Mouse (Mus musculus): ENCODE data around the gene Efcab6. TPM values are rescaled to one million over a fixed set of nuclear protein-coding genes. Genes with fewer than 3 reads are reported as not detected.

Efcab6 gene
- polyA plus RNA-seq, 1 experiment from 2014 or later, result not detected

- Histone ChIP-seq H3K27ac (ENCODE audit: low read depth, low read length) (no peak overlapping the region), H3K9me3 (ENCODE audit: control insufficient read depth, low read length) (no peaks in the 10 kb centered on the region), H3K27me3 (replicated peaks; ENCODE audit: control insufficient read depth, insufficient read depth, low read length) (peaks cover 39% of the 10 kb centered on the region), H3K4me1 (replicated peaks; ENCODE audit: control insufficient read depth, insufficient read depth, low read length) (no peaks in the 10 kb centered on the region), H3K9ac (ENCODE audit: low read depth, low read length) (no peak overlapping the region), H3K4me2 (no peak overlapping the region), H3K36me3 (ENCODE audit: control insufficient read depth, insufficient read depth, low read length) (no peaks in the 10 kb centered on the region), H3K4me3 (ENCODE audit: low read depth, low read length) (no peak overlapping the region)
- 17% methylated on average over 8 of the region's 8 CpGs for WGBS
- ATAC-seq (replicated peaks; ENCODE audit: low FRiP score) (no peak), DNase-seq (ENCODE audit: low spot score) (no peak)
Measured at GRCm38 (mm10) chr15:84073058-84073457, 7.9 kb upstream of the Efcab6 start.

DNA sequence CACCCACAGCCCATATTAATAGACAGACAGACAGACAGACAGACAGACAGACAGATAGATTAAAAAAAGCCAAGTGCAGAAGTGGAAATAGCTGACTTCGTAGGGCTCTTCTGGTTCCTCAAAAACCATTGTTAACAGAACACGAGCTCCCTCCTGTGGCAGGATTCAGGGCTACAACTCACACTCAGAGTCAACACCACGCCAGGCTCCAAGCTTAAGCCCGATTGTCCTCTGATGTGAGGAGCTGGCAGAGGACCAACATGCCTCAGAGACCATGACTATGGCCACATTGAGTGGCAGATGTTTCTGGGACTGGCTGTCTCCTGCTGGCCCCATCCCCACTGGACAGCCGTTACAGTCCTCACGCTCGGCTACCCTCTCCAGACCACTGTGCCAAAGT is 7.0 kb upstream of the Efcab6 start:
- H3K36me3 ChIP-seq (ENCODE audit: control insufficient read depth, insufficient read depth, low read length), result no peaks in the 10 kb centered on the region
- no peak overlapping the region for H3K9ac ChIP-seq (ENCODE audit: low read depth, low read length)
- H3K4me1 ChIP-seq (replicated peaks; ENCODE audit: control insufficient read depth, insufficient read depth, low read length), result no peaks in the 10 kb centered on the region
- H3K27me3 ChIP-seq (replicated peaks; ENCODE audit: control insufficient read depth, insufficient read depth, low read length), result peaks cover 44% of the 10 kb centered on the region
- no peak overlapping the region for H3K4me2 ChIP-seq
- H3K9me3 ChIP-seq (ENCODE audit: control insufficient read depth, low read length), result no peaks in the 10 kb centered on the region
- H3K4me3 ChIP-seq (ENCODE audit: low read depth, low read length), result no peak overlapping the region
- H3K27ac ChIP-seq (ENCODE audit: low read depth, low read length), result no peak overlapping the region
- ATAC-seq (replicated peaks; ENCODE audit: low FRiP score) (no peak), DNase-seq (ENCODE audit: low spot score) (no peak)
- WGBS, result 33% methylated on average over 7 of the region's 7 CpGs

GRCm38 (mm10) chr15:84070116-84070676 is 5.0 kb upstream of the Efcab6 start:
- Histone ChIP-seq H3K9me3 (ENCODE audit: control insufficient read depth, low read length) (no peaks in the 10 kb centered on the region), H3K4me2 (peak overlapping the region; percentile 34), H3K27ac (ENCODE audit: low read depth, low read length) (no peak overlapping the region), H3K27me3 (replicated peaks; ENCODE audit: control insufficient read depth, insufficient read depth, low read length) (peaks cover 42% of the 10 kb centered on the region), H3K9ac (ENCODE audit: low read depth, low read length) (no peak overlapping the region), H3K36me3 (ENCODE audit: control insufficient read depth, insufficient read depth, low read length) (no peaks in the 10 kb centered on the region), H3K4me3 (ENCODE audit: low read depth, low read length) (no peak overlapping the region), H3K4me1 (replicated peaks; ENCODE audit: control insufficient read depth, insufficient read depth, low read length) (no peaks in the 10 kb centered on the region)
- DNase-seq (ENCODE audit: low spot score) (no peak), ATAC-seq (replicated peaks; ENCODE audit: low FRiP score) (no peak)
- 2% methylated on average over 13 of the region's 13 CpGs for WGBS

GRCm38 (mm10) chr15:84069455-84070050 is 4.4 kb upstream of the Efcab6 start:
- DNase-seq (ENCODE audit: low spot score) (no peak), ATAC-seq (replicated peaks; ENCODE audit: low FRiP score) (no peak)
- Histone ChIP-seq H3K27me3 (replicated peaks; ENCODE audit: control insufficient read depth, insufficient read depth, low read length) (peaks cover 40% of the 10 kb centered on the region), H3K4me2 (peak overlapping the region; percentile 34), H3K27ac (ENCODE audit: low read depth, low read length) (no peak overlapping the region), H3K9me3 (ENCODE audit: control insufficient read depth, low read length) (no peaks in the 10 kb centered on the region), H3K4me1 (replicated peaks; ENCODE audit: control insufficient read depth, insufficient read depth, low read length) (no peaks in the 10 kb centered on the region), H3K9ac (ENCODE audit: low read depth, low read length) (no peak overlapping the region), H3K4me3 (ENCODE audit: low read depth, low read length) (no peak overlapping the region), H3K36me3 (ENCODE audit: control insufficient read depth, insufficient read depth, low read length) (no peaks in the 10 kb centered on the region)
- WGBS, result 9% methylated on average over 16 of the region's 16 CpGs

- Histone ChIP-seq H3K27ac (ENCODE audit: low read depth, low read length) (no peak overlapping the region), H3K9me3 (ENCODE audit: control insufficient read depth, low read length) (no peaks in the 10 kb centered on the region), H3K4me2 (no peak overlapping the region), H3K36me3 (ENCODE audit: control insufficient read depth, insufficient read depth, low read length) (no peaks in the 10 kb centered on the region), H3K4me3 (ENCODE audit: low read depth, low read length) (no peak overlapping the region), H3K9ac (ENCODE audit: low read depth, low read length) (no peak overlapping the region), H3K4me1 (replicated peaks; ENCODE audit: control insufficient read depth, insufficient read depth, low read length) (no peaks in the 10 kb centered on the region), H3K27me3 (replicated peaks; ENCODE audit: control insufficient read depth, insufficient read depth, low read length) (peaks cover 34% of the 10 kb centered on the region)
- ATAC-seq (replicated peaks; ENCODE audit: low FRiP score) (no peak), DNase-seq (ENCODE audit: low spot score) (no peak)
- WGBS, result 61% methylated on average over 4 of the region's 4 CpGs
Measured at GRCm38 (mm10) chr15:84065701-84066100, 522 bp upstream of the Efcab6 start.

DNA sequence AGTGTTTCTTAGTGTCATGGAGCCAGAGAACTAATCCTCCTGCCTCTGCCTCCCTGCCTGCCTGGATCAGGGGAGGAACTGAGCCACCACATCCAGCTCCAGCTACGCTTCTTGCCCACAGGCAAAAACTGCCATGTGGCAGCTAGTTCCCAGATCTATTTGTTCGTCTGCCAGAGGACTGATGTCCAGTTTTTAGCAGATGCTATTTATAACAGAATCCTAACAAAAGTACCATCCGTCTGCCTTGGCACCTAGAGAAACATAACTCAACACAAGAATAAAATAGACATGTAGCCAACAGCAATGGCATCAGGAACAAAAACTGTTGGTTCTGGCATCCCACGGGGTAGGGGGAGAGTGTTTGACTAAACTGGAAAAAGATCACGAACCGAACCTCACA is 6.3 kb downstream of the Efcab6 start:
- Histone ChIP-seq H3K9me3 (ENCODE audit: control insufficient read depth, low read length) (no peaks in the 10 kb centered on the region), H3K4me2 (no peak overlapping the region), H3K4me3 (ENCODE audit: low read depth, low read length) (no peak overlapping the region), H3K27me3 (replicated peaks; ENCODE audit: control insufficient read depth, insufficient read depth, low read length) (no peaks in the 10 kb centered on the region), H3K27ac (ENCODE audit: low read depth, low read length) (no peak overlapping the region), H3K9ac (ENCODE audit: low read depth, low read length) (no peak overlapping the region), H3K4me1 (replicated peaks; ENCODE audit: control insufficient read depth, insufficient read depth, low read length) (no peaks in the 10 kb centered on the region), H3K36me3 (ENCODE audit: control insufficient read depth, insufficient read depth, low read length) (no peaks in the 10 kb centered on the region)
- DNase-seq (ENCODE audit: low spot score) (no peak), ATAC-seq (replicated peaks; ENCODE audit: low FRiP score) (no peak)
- 82% methylated on average over 6 of the region's 6 CpGs for WGBS

DNA sequence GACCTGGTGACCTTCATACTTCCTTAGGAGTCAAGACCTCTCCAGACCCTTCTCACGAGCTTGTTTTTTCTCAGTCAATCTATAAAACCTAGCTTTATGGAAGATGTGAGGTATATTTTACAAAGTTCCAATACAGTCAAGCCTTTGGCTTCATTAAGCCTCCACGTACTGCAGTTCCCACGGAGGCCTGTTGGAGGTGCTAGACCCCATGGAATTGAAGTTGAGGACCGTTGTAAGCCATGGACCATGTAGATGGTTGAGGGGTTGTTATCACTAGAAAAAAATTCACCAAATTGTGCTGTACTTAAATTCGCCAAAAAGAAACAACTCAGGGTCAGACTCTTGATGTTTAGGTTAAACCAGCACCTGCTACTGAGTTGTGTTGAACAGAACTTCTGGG is 9.1 kb downstream of the Efcab6 start:
- DNase-seq (ENCODE audit: low spot score) (no peak), ATAC-seq (replicated peaks; ENCODE audit: low FRiP score) (no peak)
- Histone ChIP-seq H3K36me3 (ENCODE audit: control insufficient read depth, insufficient read depth, low read length) (no peaks in the 10 kb centered on the region), H3K4me2 (no peak overlapping the region), H3K4me3 (ENCODE audit: low read depth, low read length) (no peak overlapping the region), H3K9me3 (ENCODE audit: control insufficient read depth, low read length) (no peaks in the 10 kb centered on the region), H3K4me1 (replicated peaks; ENCODE audit: control insufficient read depth, insufficient read depth, low read length) (no peaks in the 10 kb centered on the region), H3K27ac (ENCODE audit: low read depth, low read length) (no peak overlapping the region), H3K9ac (ENCODE audit: low read depth, low read length) (no peak overlapping the region), H3K27me3 (replicated peaks; ENCODE audit: control insufficient read depth, insufficient read depth, low read length) (no peaks in the 10 kb centered on the region)
- 49% methylated on average over 5 of the region's 5 CpGs for WGBS

GRCm38 (mm10) chr15:84053859-84054258 is 11.3 kb downstream of the Efcab6 start:
- H3K9me3 ChIP-seq (ENCODE audit: control insufficient read depth, low read length), result no peaks in the 10 kb centered on the region
- peak; percentile 43 for DNase-seq (ENCODE audit: low spot score)
- H3K27me3 ChIP-seq (replicated peaks; ENCODE audit: control insufficient read depth, insufficient read depth, low read length), result no peaks in the 10 kb centered on the region
- no peak overlapping the region for H3K9ac ChIP-seq (ENCODE audit: low read depth, low read length)
- H3K36me3 ChIP-seq (ENCODE audit: control insufficient read depth, insufficient read depth, low read length), result no peaks in the 10 kb centered on the region
- H3K4me1 ChIP-seq (replicated peaks; ENCODE audit: control insufficient read depth, insufficient read depth, low read length), result no peaks in the 10 kb centered on the region
- no peak for ATAC-seq (replicated peaks; ENCODE audit: low FRiP score)
- H3K27ac ChIP-seq (ENCODE audit: low read depth, low read length), result no peak overlapping the region
- H3K4me3 ChIP-seq (ENCODE audit: low read depth, low read length), result no peak overlapping the region
- 45% methylated on average over 9 of the region's 9 CpGs for WGBS
- no peak overlapping the region for H3K4me2 ChIP-seq

- Histone ChIP-seq H3K4me1 (replicated peaks; ENCODE audit: control insufficient read depth, insufficient read depth, low read length) (no peaks in the 10 kb centered on the region), H3K27ac (ENCODE audit: low read depth, low read length) (no peak overlapping the region), H3K27me3 (replicated peaks; ENCODE audit: control insufficient read depth, insufficient read depth, low read length) (no peaks in the 10 kb centered on the region), H3K4me3 (ENCODE audit: low read depth, low read length) (no peak overlapping the region), H3K36me3 (ENCODE audit: control insufficient read depth, insufficient read depth, low read length) (no peaks in the 10 kb centered on the region), H3K4me2 (no peak overlapping the region), H3K9me3 (ENCODE audit: control insufficient read depth, low read length) (no peaks in the 10 kb centered on the region), H3K9ac (ENCODE audit: low read depth, low read length) (no peak overlapping the region)
- ATAC-seq (replicated peaks; ENCODE audit: low FRiP score) (no peak), DNase-seq (ENCODE audit: low spot score) (no peak)
- 89% methylated on average over 4 of the region's 4 CpGs for WGBS
Measured at GRCm38 (mm10) chr15:84053240-84053639, 11.9 kb downstream of the Efcab6 start.
